Mouse (Mus musculus) ES-Bruce4 (cell line): ENCODE measurements around the gene Pgm2l1. TPM values are rescaled to one million over a fixed set of nuclear protein-coding genes. Genes with fewer than 3 reads are reported as not detected.

Experiments used
- H3K27ac ChIP-seq: 2 replicates; pipeline ENCODE4 v1.5.1; 2012; ENCODE audit warnings: low read length, inconsistent platforms; ENCODE audit not compliant: insufficient read depth
- H3K27me3 ChIP-seq: 2 replicates; pipeline ENCODE4 v1.6.1; 2012; ENCODE audit warnings: mild to moderate bottlenecking, low read length, inconsistent platforms; ENCODE audit not compliant: control insufficient read depth, poor library complexity, insufficient read depth, severe bottlenecking
- H3K36me3 ChIP-seq: 2 replicates; pipeline ENCODE4 v1.6.1; 2012; ENCODE audit warnings: inconsistent platforms, mild to moderate bottlenecking, low read length, moderate library complexity; ENCODE audit not compliant: control insufficient read depth, poor library complexity, insufficient read depth, severe bottlenecking
- H3K4me1 ChIP-seq: one replicate; pipeline ENCODE4 v1.8.1; 2011; ENCODE audit warnings: low read length; ENCODE audit not compliant: control insufficient read depth, insufficient read depth
- H3K4me3 ChIP-seq: 2 replicates; pipeline ENCODE4 v1.5.1; 2011; ENCODE audit warnings: low read depth, mild to moderate bottlenecking, low read length
- H3K9ac ChIP-seq: 2 replicates; pipeline ENCODE4 v1.6.1; 2012; ENCODE audit warnings: low read depth, mild to moderate bottlenecking, inconsistent platforms; ENCODE audit not compliant: poor library complexity, severe bottlenecking
- H3K9me3 ChIP-seq: replicated peaks from 2 replicates; pipeline ENCODE4 v1.6.1; 2012; ENCODE audit warnings: mild to moderate bottlenecking, low read length, inconsistent platforms; ENCODE audit not compliant: control insufficient read depth, poor library complexity, insufficient read depth, severe bottlenecking
- CTCF ChIP-seq: IDR thresholded peaks from one replicate; pipeline ENCODE4 v1.8.1; 2011; ENCODE audit warnings: low read depth, low read length
- EP300 ChIP-seq: IDR thresholded peaks from 2 replicates; pipeline ENCODE4 v1.6.1; 2011; ENCODE audit warnings: low read depth, low read length; ENCODE audit not compliant: insufficient read depth
- POLR2A ChIP-seq: IDR thresholded peaks from one replicate; pipeline ENCODE4 v1.8.1; 2011; ENCODE audit warnings: low read length; ENCODE audit not compliant: insufficient read depth
- polyA plus RNA-seq: library from polyadenylated mRNA; stranded (reverse); fragments of >200 nt; gene quantifications from 2 replicates; pipeline ENCODE4 v1.2.4, GENCODE M21; 2011; ENCODE audit warnings: low read depth; ENCODE audit not compliant: missing spikeins, insufficient read depth, insufficient read length

Pgm2l1 gene
- polyA plus RNA-seq = 6.1 and 8.6 TPM in 2 replicates

DNA sequence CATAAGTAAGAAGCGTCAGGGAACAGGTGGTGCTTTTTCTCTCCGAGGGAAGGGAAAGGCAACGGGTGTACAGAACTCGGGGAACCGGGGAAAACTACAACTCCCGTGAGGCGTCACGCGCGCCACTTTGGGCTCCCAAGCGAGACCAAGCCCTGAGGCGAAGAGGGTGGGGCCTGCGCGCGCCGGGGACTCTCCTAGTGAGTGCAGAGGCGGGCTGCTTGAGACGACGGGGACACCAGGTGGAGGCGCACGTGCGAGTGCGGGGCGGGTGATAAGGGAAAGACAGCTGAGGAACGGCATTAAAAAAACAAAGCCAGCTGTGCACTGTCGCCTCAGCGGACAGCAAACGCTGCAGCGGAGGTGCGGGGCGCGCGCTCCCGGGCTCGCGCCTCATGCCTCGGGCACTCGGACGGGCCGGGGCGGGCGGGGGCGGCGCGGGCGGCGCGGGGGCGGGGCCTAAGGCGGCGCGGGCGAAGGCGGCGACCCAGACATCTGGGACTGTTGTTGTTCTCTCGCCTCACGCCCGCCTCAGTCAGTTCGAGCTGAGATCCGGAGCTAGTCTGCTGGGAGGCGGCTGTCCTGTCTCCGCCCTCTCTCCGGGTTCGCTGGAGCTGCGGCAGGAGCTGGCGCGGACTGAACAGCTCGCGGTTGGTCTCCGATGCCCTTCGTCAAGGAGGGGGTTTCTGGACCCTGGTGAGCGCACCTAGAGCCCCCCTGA lies at the start of gene Pgm2l1:
Gene Pgm2l1 (plus strand): TSS at position 237 of the 718 bp plus-strand sequence.
- Histone ChIP-seq H3K27ac (peak within 1 kb of the TSS; percentile 47), H3K9ac (peak within 1 kb of the TSS; percentile 61), H3K9me3 (no peaks in the 10 kb centered on the region), H3K36me3 (no peaks in the 10 kb centered on the region), H3K27me3 (no peaks in the 10 kb centered on the region), H3K4me1 (no peaks in the 10 kb centered on the region), H3K4me3 (peak within 1 kb of the TSS; percentile 92)
- TF ChIP-seq CTCF (no peak), POLR2A (no peak), EP300 (peak; percentile 43; the same call in 1 of the 2 replicates)

DNA sequence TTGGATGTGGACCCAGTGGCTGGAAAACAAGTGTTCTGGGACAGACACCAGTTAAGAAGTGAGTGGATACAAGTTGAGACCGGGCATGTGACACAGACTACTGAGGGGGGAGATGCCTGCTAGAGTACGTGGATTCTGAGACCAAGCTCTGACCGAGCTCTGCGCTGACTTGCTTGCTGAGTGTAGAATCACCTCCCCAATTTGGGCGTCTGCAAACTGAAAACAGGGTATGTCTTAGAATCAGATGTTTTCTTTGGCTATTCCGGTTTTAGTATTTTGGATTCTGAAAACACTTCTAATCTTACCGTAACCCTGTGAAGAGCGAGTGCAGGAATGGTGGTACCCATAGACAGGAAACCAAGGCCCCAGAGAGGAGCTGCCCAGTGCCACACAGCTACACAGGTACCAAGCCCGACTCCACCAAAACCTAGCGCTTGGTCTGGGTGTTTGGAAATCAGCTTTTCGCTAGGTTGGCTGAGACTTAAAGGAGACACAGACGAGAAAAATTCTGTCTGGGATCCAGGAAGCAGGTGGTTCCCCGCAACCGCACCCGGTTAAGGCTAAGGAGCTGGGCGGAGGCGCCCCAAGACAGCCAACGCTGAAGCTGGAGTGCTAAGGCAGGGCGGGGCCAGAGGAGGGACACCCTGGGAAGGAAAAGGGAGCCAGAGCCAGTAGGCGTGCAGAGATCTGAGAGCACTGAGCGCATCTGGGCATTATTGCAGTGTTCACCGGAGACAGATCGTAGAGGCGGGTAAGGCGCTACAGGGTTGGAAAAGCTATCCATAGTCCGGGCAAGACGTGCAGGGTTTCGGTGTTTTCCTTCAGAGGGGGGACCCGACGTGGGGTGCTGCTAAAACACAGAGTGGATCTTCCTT lies 48.9 kb upstream of the Pgm2l1 start:
- peak overlapping the region; percentile 58 for H3K4me3 ChIP-seq
- TF ChIP-seq POLR2A (no peak), EP300 (no peak), CTCF (no peak)
- H3K27me3 ChIP-seq = peaks cover 1% of the 10 kb centered on the region; the same call in 1 of the 2 replicates
- no peaks in the 10 kb centered on the region for H3K4me1 ChIP-seq
- no peaks in the 10 kb centered on the region for H3K9me3 ChIP-seq
- H3K27ac ChIP-seq = no peak overlapping the region
- no peaks in the 10 kb centered on the region for H3K36me3 ChIP-seq
- H3K9ac ChIP-seq = 0 out of 2 replicates have a peak overlapping the region, but pooled peaks have one; percentile 21

DNA sequence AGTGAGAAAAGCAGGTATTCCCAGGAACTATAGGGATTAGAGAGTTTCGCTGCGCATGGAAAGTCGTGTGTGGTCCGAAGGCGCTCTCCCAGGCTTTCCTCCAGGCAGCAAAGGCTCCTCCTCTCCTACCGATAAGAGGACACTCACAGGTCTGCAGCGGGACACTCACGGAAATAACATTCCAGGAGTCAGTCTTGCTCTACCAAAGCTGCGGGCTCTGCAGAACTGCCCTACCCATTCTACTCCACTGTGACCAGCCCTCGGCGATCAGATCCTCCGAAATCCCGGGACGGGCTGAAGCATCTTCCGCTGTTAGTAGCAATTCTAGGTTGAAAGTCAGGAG lies 48.3 kb upstream of the Pgm2l1 start:
- no peak for TF ChIP-seq POLR2A
- TF ChIP-seq EP300 = no peak
- TF ChIP-seq CTCF = no peak
- no peaks in the 10 kb centered on the region for H3K4me1 ChIP-seq
- no peak overlapping the region for H3K27ac ChIP-seq
- H3K4me3 ChIP-seq = peak overlapping the region; percentile 58
- no peaks in the 10 kb centered on the region for H3K9me3 ChIP-seq
- H3K9ac ChIP-seq = 0 out of 2 replicates have a peak overlapping the region, but pooled peaks have one; percentile 21
- no peaks in the 10 kb centered on the region for H3K36me3 ChIP-seq
- H3K27me3 ChIP-seq = peaks cover 1% of the 10 kb centered on the region; the same call in 1 of the 2 replicates

DNA sequence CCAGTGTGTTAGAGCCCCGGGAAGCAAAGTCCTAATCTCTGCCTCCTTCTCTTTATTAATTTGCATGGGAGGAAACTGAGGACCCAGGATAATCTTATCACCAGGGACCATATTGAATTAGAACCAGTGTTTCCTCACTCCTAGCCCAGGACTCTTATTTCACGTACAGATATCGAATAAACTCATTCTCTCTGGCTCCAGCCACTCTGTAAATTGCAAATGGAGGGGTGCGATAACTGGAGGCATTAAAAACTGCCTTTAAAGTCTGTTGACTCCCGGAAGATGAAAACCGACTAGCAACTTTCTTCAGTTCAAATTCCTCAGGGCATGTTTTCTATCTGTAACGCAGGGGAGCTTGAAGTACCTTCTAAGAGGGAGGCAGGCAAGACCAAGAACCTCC lies 47.8 kb upstream of the Pgm2l1 start:
- no peak overlapping the region for H3K9ac ChIP-seq
- H3K4me3 ChIP-seq = no peak overlapping the region
- H3K27me3 ChIP-seq = peaks cover 1% of the 10 kb centered on the region; the same call in 1 of the 2 replicates

DNA sequence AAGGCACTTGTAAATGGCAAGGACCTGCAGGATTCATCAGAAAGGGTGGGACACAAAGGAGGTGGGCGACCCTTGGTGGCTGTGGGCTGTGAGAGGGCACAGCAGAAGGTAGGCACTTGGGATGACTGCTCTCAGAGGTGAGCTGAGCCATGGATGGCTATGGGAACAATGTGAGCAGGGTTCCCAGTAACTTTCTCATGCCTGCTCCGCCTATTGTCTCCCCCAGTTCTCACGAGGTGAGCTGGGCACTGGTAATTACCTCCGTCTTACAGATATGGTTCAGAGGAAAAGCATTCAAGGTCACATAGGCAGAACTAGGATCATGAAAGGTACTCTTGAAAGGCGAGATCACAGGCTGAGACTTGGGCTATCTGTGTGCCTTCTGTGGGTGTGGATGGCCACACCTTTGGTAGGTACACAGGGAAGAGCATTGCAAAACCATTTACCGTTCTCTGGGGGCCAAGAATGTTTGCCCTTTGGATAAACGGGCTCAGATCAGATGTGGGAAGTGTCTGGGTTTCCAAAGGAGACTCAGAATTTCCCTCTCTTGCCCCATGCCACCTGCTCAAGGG lies 47.3 kb upstream of the Pgm2l1 start:
- Histone ChIP-seq H3K4me1 (no peaks in the 10 kb centered on the region), H3K4me3 (no peak overlapping the region), H3K36me3 (no peaks in the 10 kb centered on the region), H3K27me3 (peaks cover 1% of the 10 kb centered on the region; the same call in 1 of the 2 replicates), H3K9ac (no peak overlapping the region), H3K27ac (no peak overlapping the region), H3K9me3 (no peaks in the 10 kb centered on the region)
- TF ChIP-seq EP300 = no peak
- no peak for TF ChIP-seq POLR2A
- TF ChIP-seq CTCF = no peak

More for the DNA sequence above, 47.8 kb upstream of the Pgm2l1 start:
- TF ChIP-seq POLR2A = no peak
- no peaks in the 10 kb centered on the region for H3K4me1 ChIP-seq
- no peaks in the 10 kb centered on the region for H3K9me3 ChIP-seq
- no peak overlapping the region for H3K27ac ChIP-seq
- no peaks in the 10 kb centered on the region for H3K36me3 ChIP-seq

DNA sequence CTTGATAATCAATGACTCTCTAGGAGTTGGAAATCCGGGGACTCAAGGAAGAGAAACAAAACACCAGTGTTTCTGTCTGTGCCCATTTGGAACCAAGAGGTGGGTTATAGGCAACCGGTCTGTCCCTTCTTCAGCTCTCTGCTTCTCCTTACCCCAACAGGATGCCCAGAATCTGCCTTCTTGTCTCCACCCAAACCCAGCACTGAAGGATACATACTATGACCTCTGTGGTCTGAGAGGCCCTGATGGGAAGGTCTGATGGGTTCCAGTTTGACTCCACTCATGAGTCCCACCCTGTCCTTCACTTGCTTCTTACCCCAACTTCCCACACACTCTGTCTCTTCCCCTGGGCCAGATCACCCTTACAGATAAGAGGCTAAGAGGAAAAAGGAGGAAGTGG lies 46.0 kb upstream of the Pgm2l1 start:
- Histone ChIP-seq H3K9me3 (no peaks in the 10 kb centered on the region), H3K9ac (no peak overlapping the region), H3K4me1 (no peaks in the 10 kb centered on the region), H3K27ac (no peak overlapping the region), H3K36me3 (no peaks in the 10 kb centered on the region), H3K27me3 (peaks cover 1% of the 10 kb centered on the region; the same call in 1 of the 2 replicates), H3K4me3 (no peak overlapping the region)
- TF ChIP-seq POLR2A (no peak), CTCF (no peak), EP300 (no peak)
